Mouse (Mus musculus) ovary, postnatal 14 days (tissue): ENCODE results near the gene Nr2c2.

ENCODE experiments used
- DNase-seq: peaks from one replicate; pipeline ENCODE4 v3.0.0; 2022; ENCODE audit warnings: low spot score

Gene Nr2c2

GRCm38 (mm10) chr6:92126861-92127468 is 35.8 kb downstream of the Nr2c2 start:
- DNase-seq = no peak

- no peak for DNase-seq
Observed at GRCm38 (mm10) chr6:92131456-92131855, 40.3 kb downstream of the Nr2c2 start.

- DNase-seq = no peak
Observed at GRCm38 (mm10) chr6:92132021-92132911, 41.1 kb downstream of the Nr2c2 start.

GRCm38 (mm10) chr6:92133617-92134016 is 42.4 kb downstream of the Nr2c2 start:
- DNase-seq = no peak

GRCm38 (mm10) chr6:92136356-92136755 is 45.2 kb downstream of the Nr2c2 start:
- no peak for DNase-seq

- DNase-seq = no peak
Observed at GRCm38 (mm10) chr6:92145881-92146280, 54.7 kb downstream of the Nr2c2 start.

- DNase-seq = no peak
Observed at GRCm38 (mm10) chr6:92153774-92154173, 62.6 kb downstream of the Nr2c2 start.

GRCm38 (mm10) chr6:92158801-92159200 is 67.6 kb downstream of the Nr2c2 start:
- DNase-seq = no peak

GRCm38 (mm10) chr6:92162724-92163123 is 71.5 kb downstream of the Nr2c2 start:
- DNase-seq = no peak

GRCm38 (mm10) chr6:92176450-92176849 is 85.3 kb downstream of the Nr2c2 start:
- DNase-seq = no peak

- DNase-seq = peak; percentile 57
Observed at GRCm38 (mm10) chr6:92183621-92184131, 92.5 kb downstream of the Nr2c2 start, which contains the start of gene Mrps25. Gene Mrps25, minus strand, starts transcription at chr6:92184033.

- DNase-seq = no peak
Observed at GRCm38 (mm10) chr6:92184178-92184577, 93.0 kb downstream of the Nr2c2 start.

GRCm38 (mm10) chr6:92199414-92199813 is 108.2 kb downstream of the Nr2c2 start:
- DNase-seq = no peak

- no peak for DNase-seq
Observed at GRCm38 (mm10) chr6:92214055-92214772, 123.0 kb downstream of the Nr2c2 start.

- DNase-seq = peak; percentile 75
Observed at GRCm38 (mm10) chr6:92214773-92215449, 123.7 kb downstream of the Nr2c2 start, which contains the start of gene Rbsn. Gene Rbsn, minus strand, starts transcription at chr6:92214925.

GRCm38 (mm10) chr6:92219445-92219844 is 128.3 kb downstream of the Nr2c2 start:
- DNase-seq = peak; percentile 38

- DNase-seq = no peak
Observed at GRCm38 (mm10) chr6:92221604-92222003, 130.4 kb downstream of the Nr2c2 start.

GRCm38 (mm10) chr6:92222021-92222420 is 130.8 kb downstream of the Nr2c2 start:
- no peak for DNase-seq
